17 mouse cellular contexts compared by ENCODE assay signal in genomic region chr2:46244697-46245096, GRCm38 (mm10).
"Had no signal": no experiment of that assay in that cellular context is flagged by ENCODE, and none has a peak within 500 bp of the region (broad histone marks: within the 10 kb centered on the region; RNA-seq: fewer than 3 reads in every experiment).

No protein-coding gene starts in this region.

- DNase-seq: kidney, adult 2 months; kidney, postnatal 25 days; liver; lung, adult 18-20 months; midbrain, embryonic 14.5 days; right cerebral cortex, postnatal 25 days; spleen, adult 18-20 months; thymus, postnatal 25 days had no signal

- H3K27me3 ChIP-seq: limb, embryonic 13.5 days; liver, embryonic 12.5 days; liver, embryonic 15.5 days; lung, embryonic 15.5 days; neural tube, embryonic 12.5 days; neural tube, embryonic 15.5 days; stomach, embryonic 15.5 days had no signal

- H3K27ac ChIP-seq: kidney, postnatal 0 days; limb, embryonic 10.5 days; limb, embryonic 13.5 days; liver, embryonic 12.5 days; liver, embryonic 15.5 days; lung, embryonic 15.5 days; neural tube, embryonic 12.5 days; neural tube, embryonic 15.5 days; stomach, embryonic 15.5 days had no signal

- H3K36me3 ChIP-seq: limb, embryonic 10.5 days; limb, embryonic 13.5 days; liver, embryonic 12.5 days; liver, embryonic 15.5 days; lung, embryonic 15.5 days; neural tube, embryonic 12.5 days; neural tube, embryonic 15.5 days; stomach, embryonic 15.5 days had no signal

- H3K4me3 ChIP-seq: limb, embryonic 10.5 days; limb, embryonic 13.5 days; liver, embryonic 12.5 days; liver, embryonic 15.5 days; lung, embryonic 15.5 days; neural tube, embryonic 12.5 days; neural tube, embryonic 15.5 days; stomach, embryonic 15.5 days had no signal
